Mouse (Mus musculus) thymus, adult 2 months (tissue): Measurements from ENCODE around the gene Zfp334. TPM values are rescaled to one million over a fixed set of nuclear protein-coding genes. Genes with fewer than 3 reads are reported as not detected.

Experiments
- DNase-seq: peaks from one replicate; pipeline ENCODE4 v3.0.0; 2021
- H3K27ac ChIP-seq: fragments of 200-500 bp; 2 replicates; pipeline ENCODE4 v1.5.1; 2012; ENCODE audit warnings: low read length, control low read depth; ENCODE audit not compliant: control insufficient read depth, insufficient read depth
- H3K27me3 ChIP-seq: fragments of 200-500 bp; 2 replicates; pipeline ENCODE4 v1.6.1; 2012; ENCODE audit warnings: mild to moderate bottlenecking, low read length, moderate library complexity, mixed read lengths; ENCODE audit not compliant: control insufficient read depth, insufficient read depth
- H3K36me3 ChIP-seq: fragments of 200-500 bp; 2 replicates; pipeline ENCODE4 v1.6.1; 2012; ENCODE audit warnings: mild to moderate bottlenecking, low read length, moderate library complexity; ENCODE audit not compliant: control insufficient read depth, insufficient read depth
- H3K4me1 ChIP-seq: fragments of 200-500 bp; replicated peaks from 2 replicates; pipeline ENCODE4 v1.6.1; 2012; ENCODE audit warnings: low read length; ENCODE audit not compliant: control insufficient read depth, insufficient read depth
- H3K4me3 ChIP-seq: fragments of 200-500 bp; 2 replicates; pipeline ENCODE4 v1.5.1; 2012; ENCODE audit warnings: mild to moderate bottlenecking, low read length, control low read depth, moderate library complexity; ENCODE audit not compliant: control insufficient read depth, insufficient read depth
- CTCF ChIP-seq: fragments of 200-500 bp; IDR thresholded peaks from 2 replicates; pipeline ENCODE4 v1.5.1; 2012; ENCODE audit warnings: mild to moderate bottlenecking, control low read depth, low read length, moderate library complexity, borderline replicate concordance; ENCODE audit not compliant: control insufficient read depth, poor library complexity, insufficient read depth; ENCODE audit errors: extremely low read depth
- POLR2A ChIP-seq: fragments of 200-500 bp; IDR thresholded peaks from 2 replicates; pipeline ENCODE4 v1.6.1; 2012; ENCODE audit warnings: mild to moderate bottlenecking, low read length, control low read depth, moderate library complexity; ENCODE audit not compliant: control insufficient read depth, poor library complexity, insufficient read depth; ENCODE audit errors: extremely low read depth
- WGBS: fragments of 180-500 bp; shearing (Covaris S2); methylation state at CpG from one replicate; pipeline ENCODE4 v1.1.7; 2018; 5-methylcytosine and 5-hydroxymethylcytosine counted together
- polyA plus RNA-seq: library from polyadenylated mRNA; depleted of rRNA; stranded (reverse); fragments of >200 nt; gene quantifications from 2 replicates; pipeline ENCODE4 v1.2.3, GENCODE M21; 2012

Gene Zfp334
- polyA plus RNA-seq, 1 experiment, result 0.31 TPM

DNA sequence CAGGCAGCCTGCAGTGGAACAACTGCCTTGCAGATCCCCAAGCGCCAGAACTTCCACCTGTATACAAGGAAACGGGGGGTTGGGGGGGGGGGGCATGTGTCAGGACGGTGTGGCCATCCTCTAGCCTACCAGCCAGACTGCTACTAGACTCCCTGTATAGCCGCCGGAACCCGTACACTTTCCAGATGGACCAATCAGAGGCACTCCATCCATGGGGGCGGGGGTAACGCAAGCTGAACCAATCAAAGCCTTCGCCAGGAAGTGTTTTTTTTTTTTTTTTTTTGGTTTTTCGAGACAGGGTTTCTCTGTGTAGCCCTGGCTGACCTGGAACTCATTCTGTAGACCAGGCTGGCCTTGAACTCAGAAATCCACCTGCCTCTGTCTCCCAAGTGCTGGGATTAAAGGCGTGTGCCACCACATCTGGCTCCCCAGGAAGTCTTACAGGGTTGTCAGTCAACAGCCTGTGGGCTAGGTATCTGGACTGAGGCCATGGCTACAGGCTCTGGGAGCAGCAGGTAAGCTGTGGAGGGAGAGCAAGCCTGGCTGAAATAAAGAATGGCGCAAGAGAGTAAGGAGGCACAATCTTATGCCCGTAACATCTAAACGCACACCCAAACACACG is 10.2 kb upstream of the Zfp334 start:
- Histone ChIP-seq H3K4me1 (peaks cover 11% of the 10 kb centered on the region), H3K36me3 (no peaks in the 10 kb centered on the region), H3K27me3 (no peaks in the 10 kb centered on the region), H3K4me3 (no peak overlapping the region), H3K27ac (no peak overlapping the region)
- WGBS, result 84% methylated on average over 15 of the region's 15 CpGs
- TF ChIP-seq POLR2A, result no peak
- TF ChIP-seq CTCF, result no peak
- DNase-seq, result no peak

DNA sequence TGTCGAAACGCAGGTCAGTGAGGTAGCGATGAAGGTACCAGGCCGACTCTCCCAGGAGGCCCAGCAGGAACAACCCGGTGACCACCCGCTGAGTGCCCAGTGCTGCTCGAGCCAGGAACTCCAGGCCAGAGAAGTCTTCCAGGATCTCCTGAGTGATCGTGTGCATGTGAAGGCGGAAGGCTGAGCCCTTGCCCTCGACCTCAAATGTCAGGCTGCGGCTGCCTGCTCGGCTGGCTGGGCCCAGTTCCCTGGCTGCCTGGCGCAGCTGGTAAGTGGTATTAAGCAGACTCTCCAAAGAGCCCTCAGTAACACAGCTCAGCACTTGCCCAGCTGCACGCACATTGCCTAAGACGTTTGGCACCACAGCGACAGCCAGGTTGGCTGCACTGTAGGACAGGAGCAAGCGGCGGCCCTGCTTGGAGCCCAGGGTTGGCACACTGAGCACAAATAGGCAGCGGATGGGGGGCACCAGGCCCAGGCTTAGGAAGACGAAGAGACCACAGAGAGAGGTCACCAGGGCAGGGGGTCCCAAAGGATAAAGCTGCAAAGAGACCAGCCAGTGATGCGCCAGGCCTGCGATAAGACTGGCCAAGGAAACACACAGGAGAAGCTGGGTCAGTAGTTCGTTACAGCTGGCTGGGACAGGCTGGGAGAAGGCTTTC is 9.6 kb upstream of the Zfp334 start:
- H3K4me1 ChIP-seq, result peaks cover 11% of the 10 kb centered on the region
- no peak for DNase-seq
- WGBS, result 95% methylated on average over 23 of the region's 23 CpGs
- TF ChIP-seq POLR2A (no peak), CTCF (no peak)
- no peaks in the 10 kb centered on the region for H3K27me3 ChIP-seq
- H3K4me3 ChIP-seq, result no peak overlapping the region
- no peaks in the 10 kb centered on the region for H3K36me3 ChIP-seq
- H3K27ac ChIP-seq, result no peak overlapping the region

DNA sequence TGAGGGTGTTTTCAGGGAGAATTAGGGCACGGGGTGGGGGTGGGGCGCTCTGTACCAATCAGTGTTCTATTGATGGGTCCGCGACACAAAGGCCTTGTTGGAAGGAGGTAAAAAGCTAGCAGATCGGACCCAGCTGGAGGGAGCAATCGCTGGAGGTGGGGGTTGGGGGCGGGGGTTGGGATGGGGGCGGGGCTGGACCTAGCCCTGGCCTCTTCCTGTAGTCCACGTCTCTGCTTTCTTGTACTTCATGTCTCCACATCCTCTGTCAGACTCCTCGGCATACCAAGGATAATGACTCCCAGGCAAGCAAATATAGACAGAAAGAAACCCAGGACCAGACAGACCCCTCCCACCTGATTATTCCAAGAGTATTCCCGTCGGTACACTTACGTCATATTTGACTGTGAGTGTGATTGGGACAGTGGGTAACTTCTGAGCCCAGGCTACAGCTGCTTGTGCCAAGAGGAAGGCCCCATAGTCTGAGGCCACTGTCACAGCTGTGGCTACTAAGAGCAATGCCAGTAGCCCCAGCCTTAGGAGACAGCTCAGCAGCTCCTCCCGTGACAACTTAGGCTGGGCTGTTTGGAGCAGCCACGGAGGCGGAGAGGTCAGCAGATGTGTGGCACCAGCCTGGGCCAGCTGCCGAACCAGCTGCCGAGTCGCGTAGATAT is 8.9 kb upstream of the Zfp334 start:
- Histone ChIP-seq H3K4me1 (peaks cover 9% of the 10 kb centered on the region), H3K27ac (no peak overlapping the region), H3K4me3 (no peak overlapping the region), H3K27me3 (no peaks in the 10 kb centered on the region), H3K36me3 (no peaks in the 10 kb centered on the region)
- WGBS, result 90% methylated on average over 20 of the region's 20 CpGs
- DNase-seq, result no peak
- TF ChIP-seq CTCF (no peak), POLR2A (no peak)

DNA sequence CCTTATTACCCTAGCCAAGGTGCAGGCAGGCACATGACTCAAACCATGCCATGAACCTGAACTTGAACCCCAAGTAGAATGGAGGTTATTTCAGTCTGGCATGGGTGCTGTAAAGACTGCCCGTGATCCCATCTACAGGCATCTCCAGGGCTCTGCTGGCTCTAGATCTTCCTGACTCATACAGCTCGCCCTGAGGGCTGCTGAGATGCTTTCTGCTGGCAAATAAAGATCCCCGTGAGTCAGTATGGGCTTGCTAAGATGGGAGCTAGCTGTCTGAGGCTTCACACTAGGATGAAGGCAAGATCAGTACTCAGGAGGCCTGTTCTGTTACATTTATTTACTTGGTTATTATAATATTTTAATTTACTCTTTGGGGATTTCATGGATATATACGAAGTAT is 4.1 kb upstream of the Zfp334 start:
- WGBS, result 95% methylated on average over 4 of the region's 4 CpGs
- Histone ChIP-seq H3K36me3 (no peaks in the 10 kb centered on the region), H3K4me1 (no peaks in the 10 kb centered on the region), H3K27ac (no peak overlapping the region), H3K27me3 (no peaks in the 10 kb centered on the region), H3K4me3 (no peak overlapping the region)
- no peak for TF ChIP-seq POLR2A
- no peak for TF ChIP-seq CTCF
- no peak for DNase-seq

DNA sequence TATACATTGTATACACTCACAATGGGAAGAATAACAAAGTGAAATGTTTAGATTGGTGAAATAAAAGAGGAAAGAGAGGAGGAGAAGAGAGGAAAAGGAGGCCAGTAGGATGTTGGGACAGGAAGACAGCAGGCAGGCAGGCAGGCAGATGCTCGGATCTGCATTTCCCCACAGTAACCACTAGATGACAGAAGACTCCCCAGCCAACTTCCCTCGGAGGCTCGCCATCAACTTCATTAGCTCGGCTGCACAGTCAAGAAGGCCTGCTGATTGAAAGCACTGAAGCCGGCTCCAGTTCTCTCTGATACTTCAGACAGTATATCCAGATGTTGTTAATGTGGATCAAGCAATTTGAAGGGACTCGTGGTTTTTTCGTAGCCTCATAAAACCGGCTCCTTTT is 3.5 kb upstream of the Zfp334 start:
- Histone ChIP-seq H3K27me3 (no peaks in the 10 kb centered on the region), H3K27ac (no peak overlapping the region), H3K4me1 (no peaks in the 10 kb centered on the region), H3K4me3 (no peak overlapping the region), H3K36me3 (no peaks in the 10 kb centered on the region)
- DNase-seq, result no peak
- 23% methylated on average over 8 of the region's 8 CpGs for WGBS
- TF ChIP-seq POLR2A (no peak), CTCF (peak; percentile 35; the same call in 1 of the 2 replicates)

DNA sequence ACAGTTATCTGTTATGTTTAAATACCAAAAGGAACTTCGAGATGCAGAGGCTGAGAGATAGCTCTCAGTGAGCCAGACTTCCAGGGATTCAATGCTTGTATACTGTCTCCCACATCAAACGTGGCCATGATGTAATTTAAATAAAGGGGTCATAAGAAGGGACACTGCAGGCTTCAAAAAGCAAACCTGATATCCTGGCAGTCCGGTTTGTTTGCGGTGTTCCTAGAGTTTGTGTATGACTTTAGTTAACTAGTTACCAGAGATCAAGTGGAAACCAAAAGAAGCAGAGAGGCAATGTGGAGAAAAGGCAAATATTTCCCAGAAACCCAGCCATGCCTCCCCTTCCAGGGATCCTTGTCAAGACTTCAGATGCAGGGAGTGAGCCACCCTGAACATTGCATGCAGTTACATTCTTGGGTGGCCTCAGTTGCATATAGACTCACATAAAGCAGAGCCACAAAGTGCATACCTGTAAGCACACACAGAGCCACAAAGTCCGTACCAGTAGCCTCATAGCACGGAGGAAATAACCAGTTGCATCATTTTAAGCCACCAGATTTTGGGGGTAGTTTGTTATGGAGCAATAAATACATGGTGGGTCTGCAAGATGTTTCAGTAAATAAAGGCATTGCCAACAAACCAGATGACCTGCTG is 1.4 kb upstream of the Zfp334 start:
- no peak for TF ChIP-seq CTCF
- no peak for TF ChIP-seq POLR2A
- no peak overlapping the region for H3K4me3 ChIP-seq
- H3K36me3 ChIP-seq, result no peaks in the 10 kb centered on the region
- H3K27ac ChIP-seq, result no peak overlapping the region
- H3K4me1 ChIP-seq, result no peaks in the 10 kb centered on the region
- H3K27me3 ChIP-seq, result no peaks in the 10 kb centered on the region; the same call in 1 of the 2 replicates
- no peak for DNase-seq
- WGBS, result 85% methylated on average over 6 of the region's 6 CpGs
